Comparison of ENCODE assay signal across 18 mouse cellular contexts in the genomic region with DNA sequence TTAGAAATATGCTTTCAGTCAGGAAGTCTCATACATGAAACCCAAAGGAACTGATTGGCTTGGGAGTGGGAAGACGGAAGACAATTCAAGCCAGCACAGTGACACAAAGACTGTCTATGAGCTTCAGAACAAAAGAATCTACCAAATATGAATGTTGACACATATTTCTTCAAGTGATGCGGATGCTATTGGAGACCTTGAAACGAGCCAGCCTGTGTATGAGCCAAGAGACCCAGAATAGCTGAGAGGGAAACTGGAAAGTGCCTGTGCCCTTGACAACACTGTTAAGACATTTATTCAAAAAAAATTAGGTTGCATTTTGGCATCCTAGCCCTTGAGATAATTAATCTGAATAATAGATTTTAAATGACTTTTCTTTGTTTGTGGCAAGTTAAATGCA.
"Had no signal": no experiment of that assay in that cellular context is flagged by ENCODE, and none has a peak within 500 bp of the region (broad histone marks: within the 10 kb centered on the region; RNA-seq: fewer than 3 reads in every experiment).

No protein-coding gene starts in this region.

- H3K27me3 ChIP-seq: lung, embryonic 15.5 days; megakaryocyte, embryonic 14.5 days; midbrain, embryonic 13.5 days; neural tube, embryonic 12.5 days; stomach, embryonic 15.5 days had no signal

- H3K36me3 ChIP-seq: lung, embryonic 15.5 days; midbrain, embryonic 13.5 days; neural tube, embryonic 12.5 days; stomach, embryonic 15.5 days had no signal

- H3K27ac ChIP-seq: lung, embryonic 15.5 days; macrophage; midbrain, embryonic 13.5 days; neural tube, embryonic 12.5 days; stomach, embryonic 15.5 days; stomach, postnatal 0 days had no signal

- H3K4me1 ChIP-seq: lung, embryonic 15.5 days; megakaryocyte, embryonic 14.5 days; midbrain, embryonic 13.5 days; neural tube, embryonic 12.5 days; stomach, embryonic 15.5 days had no signal

- H3K9ac ChIP-seq: liver, postnatal 0 days; lung, embryonic 15.5 days; midbrain, embryonic 13.5 days; neural tube, embryonic 12.5 days; stomach, embryonic 15.5 days had no signal

- DNase-seq: liver, postnatal 0 days; lung, adult 2 months; lung, postnatal 14 days; lung, postnatal 36 days; right cerebral cortex, postnatal 14 days; thymus, adult 2 months; thymus, postnatal 25 days; thymus, postnatal 4 days had no signal

- H3K9me3 ChIP-seq: lung, embryonic 15.5 days; midbrain, embryonic 13.5 days; neural tube, embryonic 12.5 days; stomach, embryonic 15.5 days had no signal

- H3K4me3 ChIP-seq: lung, embryonic 15.5 days; megakaryocyte, embryonic 14.5 days; midbrain, embryonic 13.5 days; neural tube, embryonic 12.5 days; stomach, embryonic 15.5 days had no signal

- ATAC-seq: liver, postnatal 0 days; lung, postnatal 0 days; midbrain, embryonic 13.5 days; midbrain, embryonic 16.5 days had no signal

- H3K4me2 ChIP-seq: lung, embryonic 15.5 days; midbrain, embryonic 11.5 days; midbrain, embryonic 13.5 days; neural tube, embryonic 12.5 days; stomach, embryonic 15.5 days had no signal
